Mouse (Mus musculus) left cerebral cortex, postnatal 10 days (tissue): ENCODE measurements around the gene Helz2. TPM values are rescaled to one million over a fixed set of nuclear protein-coding genes. Genes with fewer than 3 reads are reported as not detected.

Experiments
- DNase-seq, 2 experiments: peaks; one replicate each; pipeline ENCODE4 v3.0.0; 2021 to 2022; ENCODE audit warnings: low spot score in 2 of 2, mixed read lengths in 1 of 2; ENCODE audit errors: extremely low spot score in 1 of 2
- intact Hi-C: fragments of 180-260 bp; cut with DNase I; formaldehyde crosslinking; loops from one replicate; pipeline ENCODE4 v1.15.1; 2025
- total RNA-seq, 2 experiments: library from RNA; stranded (reverse); gene quantifications; 2 replicates each; pipeline ENCODE4 v1.2.3; 2021

Helz2 gene
- total RNA-seq, 2 experiments from 2014 or later, result 1.4 to 1.7 TPM

- peak in 1 of 2 experiments; percentile 16 for DNase-seq
- intact Hi-C loops, result no loop called here
Observed at GRCm38 (mm10) chr2:181240806-181241440, 904 bp downstream of the Helz2 start.

- intact Hi-C loops, result no loop called here
- peak in 1 of 2 experiments; percentile 19 for DNase-seq
Observed at GRCm38 (mm10) chr2:181239261-181239660, 2.6 kb downstream of the Helz2 start.

- intact Hi-C loops, result no loop called here
- no peak for DNase-seq
Observed at GRCm38 (mm10) chr2:181238861-181239260, 3.0 kb downstream of the Helz2 start.

GRCm38 (mm10) chr2:181238091-181238610 lies 3.7 kb downstream of the Helz2 start:
- intact Hi-C loops, result no loop called here
- peak in 1 of 2 experiments; percentile 22 for DNase-seq

- intact Hi-C loops, result no loop called here
- DNase-seq, result peak in 1 of 2 experiments; percentile 13
Observed at GRCm38 (mm10) chr2:181237251-181238014, 4.4 kb downstream of the Helz2 start.

GRCm38 (mm10) chr2:181235681-181236566 lies 5.9 kb downstream of the Helz2 start:
- peak in 1 of 2 experiments; percentile 16 for DNase-seq
- intact Hi-C loops, result no loop called here

- no peak for DNase-seq
- intact Hi-C loops, result no loop called here
Observed at GRCm38 (mm10) chr2:181234680-181235079, 7.1 kb downstream of the Helz2 start.

GRCm38 (mm10) chr2:181233443-181233842 lies 8.4 kb downstream of the Helz2 start:
- DNase-seq, result no peak
- intact Hi-C loops, result no loop called here

GRCm38 (mm10) chr2:181231171-181231570 lies 10.7 kb downstream of the Helz2 start:
- intact Hi-C loops, result no loop called here
- no peak for DNase-seq

GRCm38 (mm10) chr2:181228335-181228734 lies 13.5 kb downstream of the Helz2 start:
- DNase-seq, result no peak
- intact Hi-C loops, result no loop called here

- intact Hi-C loops, result no loop called here
- DNase-seq, result no peak
Observed at GRCm38 (mm10) chr2:181227122-181227521, 14.7 kb downstream of the Helz2 start.

- no peak for DNase-seq
- intact Hi-C loops, result no loop called here
Observed at GRCm38 (mm10) chr2:181224994-181225393, 16.8 kb downstream of the Helz2 start.

GRCm38 (mm10) chr2:181220361-181220760 lies 21.5 kb downstream of the Helz2 start:
- intact Hi-C loops, result no loop called here
- DNase-seq, result peak in 1 of 2 experiments; percentile 46

GRCm38 (mm10) chr2:181219538-181220216 lies 22.1 kb downstream of the Helz2 start, which contains the start of gene Fndc11:
TSS of gene Fndc11 (plus strand) at chr2:181220013.
- DNase-seq, result peak; percentile 50 to 90
- intact Hi-C loops, result no loop called here

GRCm38 (mm10) chr2:181218881-181219485 lies 22.8 kb downstream of the Helz2 start:
- DNase-seq, result peak in 1 of 2 experiments; percentile 19

GRCm38 (mm10) chr2:181216037-181216436 lies 25.8 kb downstream of the Helz2 start:
- DNase-seq, result no peak
- intact Hi-C loops, result no loop called here

More at GRCm38 (mm10) chr2:181218881-181219485, 22.8 kb downstream of the Helz2 start:
- intact Hi-C loops, result no loop called here

GRCm38 (mm10) chr2:181213021-181213445 lies 28.8 kb downstream of the Helz2 start, which contains the start of gene Srms:
TSS of gene Srms (minus strand) at chr2:181213185.
- DNase-seq, result peak in 1 of 2 experiments; percentile 53
- intact Hi-C loops, result no loop called here
